Mouse (Mus musculus) c-Kit-negative CD71-positive TER-119-positive erythroid progenitor cells, embryonic 14.5 days (primary cell): ENCODE data around the gene Cdc34.
A peak's percentile ranks its signal among the peaks of the same experiment; 100 is the strongest.
"Not testable (repeated sequence)": the region's sequence is repeated elsewhere in the genome, so short reads cannot be mapped to it uniquely, and the experiment has no call there.

Source experiments
- DNase-seq: peaks from one replicate; pipeline ENCODE4 v3.0.0-alpha.2; 2013; ENCODE audit warnings: low read depth, low spot score

Cdc34 gene

DNA sequence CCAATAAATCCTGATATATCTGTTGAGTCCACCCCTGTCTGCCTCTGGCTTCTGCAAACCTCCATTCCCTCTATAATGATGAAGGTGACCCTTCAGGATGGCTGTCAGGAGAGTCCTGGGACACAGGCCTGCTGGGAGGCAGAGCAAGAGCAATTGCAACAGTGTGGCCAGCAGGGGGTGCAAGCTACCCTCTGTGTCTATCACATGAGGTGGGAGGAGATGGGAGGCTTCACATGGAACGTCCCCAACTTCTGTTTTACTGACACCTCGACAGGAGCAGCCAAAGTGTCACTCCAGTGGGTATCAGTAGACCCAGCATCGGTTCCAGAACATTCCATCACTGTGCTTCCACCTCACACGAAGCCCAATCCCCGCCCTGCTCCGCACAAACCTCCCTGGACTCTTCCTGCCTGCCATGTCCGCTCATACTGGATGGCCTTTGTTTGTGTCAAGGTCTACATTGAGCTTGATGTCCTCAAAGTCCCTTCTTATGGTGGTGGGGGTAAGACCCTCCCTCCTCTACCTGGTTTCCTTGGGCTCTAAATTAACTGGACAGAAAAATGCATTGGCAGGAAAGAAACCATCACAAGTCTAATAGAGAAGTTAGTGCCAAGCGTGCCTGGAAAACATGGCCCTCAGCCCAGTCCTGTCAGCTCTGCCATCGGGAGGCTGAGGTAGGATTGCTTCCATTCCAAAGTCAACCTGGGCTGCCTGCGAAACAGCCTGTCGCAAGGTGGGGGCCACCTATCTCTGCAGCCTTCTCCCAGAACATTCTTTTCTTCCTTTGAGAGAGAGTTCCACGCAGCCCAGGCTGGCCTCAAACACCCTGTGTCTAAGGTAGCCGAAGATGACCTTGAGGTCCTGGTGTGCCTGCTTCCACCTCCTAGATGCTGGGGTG lies 13.5 kb downstream of the Cdc34 start:
- peak; percentile 66 for DNase-seq

DNA sequence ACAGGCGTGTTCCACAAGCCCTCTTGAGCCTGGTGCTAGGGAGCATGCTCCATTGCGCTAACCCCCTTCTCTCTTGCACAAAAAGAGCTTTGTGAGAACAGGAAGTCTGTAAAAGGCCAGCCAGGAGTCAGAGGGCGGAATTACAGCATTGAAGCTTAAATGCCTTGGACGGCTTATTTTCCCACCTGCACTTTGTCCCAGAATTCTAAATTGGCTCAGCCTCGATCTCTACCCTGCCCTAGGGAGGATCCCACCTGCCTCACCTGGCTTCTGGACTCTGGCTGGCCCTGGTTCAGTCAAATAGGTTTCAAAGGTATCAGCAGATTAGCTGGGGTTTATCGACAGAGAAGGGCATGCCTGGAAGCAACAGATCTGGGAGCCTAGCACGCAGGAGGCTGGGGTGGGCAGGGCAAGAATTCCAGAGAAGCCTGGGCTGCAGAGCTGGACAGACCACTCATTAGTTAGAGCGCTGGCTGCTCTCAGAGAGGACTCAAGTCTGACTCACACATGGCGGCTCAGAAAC lies 14.2 kb downstream of the Cdc34 start:
- DNase-seq, result no peak

DNA sequence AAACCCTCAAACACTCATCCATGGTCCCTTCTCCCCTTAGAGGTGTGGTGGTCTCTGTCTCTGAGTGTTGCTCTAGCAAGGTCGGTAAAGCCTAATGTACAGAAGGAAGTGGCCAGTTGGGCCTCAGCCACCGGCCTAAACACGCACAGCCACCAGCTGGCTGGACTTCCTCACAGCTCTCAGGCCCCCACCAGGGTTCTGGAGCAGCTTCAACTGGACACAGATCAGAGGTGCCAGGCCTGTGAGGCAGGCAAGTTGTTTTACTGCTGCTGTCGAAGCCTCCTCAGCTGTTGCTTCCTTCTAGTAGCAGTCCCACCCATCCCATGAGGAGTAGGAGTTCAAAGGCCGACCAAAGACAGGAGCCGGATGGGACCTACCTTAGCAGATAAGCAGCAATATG lies 15.9 kb downstream of the Cdc34 start:
- DNase-seq, result no peak

DNA sequence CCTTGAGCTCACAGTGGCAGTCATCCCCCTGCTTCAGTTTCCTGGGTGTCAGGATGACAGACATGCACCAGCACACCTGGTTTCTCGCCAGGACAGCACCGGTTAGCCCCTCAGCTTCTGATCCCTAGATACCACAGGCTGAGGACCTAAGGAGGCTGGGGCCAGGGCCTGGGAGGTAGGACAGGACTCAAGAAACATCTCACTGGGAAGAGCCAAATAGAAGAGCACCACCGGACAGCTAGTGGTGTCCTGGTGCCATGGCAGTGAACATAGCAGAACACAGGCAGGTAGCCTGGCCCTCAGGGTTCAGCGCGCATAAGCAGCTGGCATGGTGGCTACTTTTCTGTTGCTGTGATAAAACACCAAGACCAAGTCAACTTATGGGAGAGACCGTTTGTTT lies 16.5 kb downstream of the Cdc34 start:
- no peak for DNase-seq

DNA sequence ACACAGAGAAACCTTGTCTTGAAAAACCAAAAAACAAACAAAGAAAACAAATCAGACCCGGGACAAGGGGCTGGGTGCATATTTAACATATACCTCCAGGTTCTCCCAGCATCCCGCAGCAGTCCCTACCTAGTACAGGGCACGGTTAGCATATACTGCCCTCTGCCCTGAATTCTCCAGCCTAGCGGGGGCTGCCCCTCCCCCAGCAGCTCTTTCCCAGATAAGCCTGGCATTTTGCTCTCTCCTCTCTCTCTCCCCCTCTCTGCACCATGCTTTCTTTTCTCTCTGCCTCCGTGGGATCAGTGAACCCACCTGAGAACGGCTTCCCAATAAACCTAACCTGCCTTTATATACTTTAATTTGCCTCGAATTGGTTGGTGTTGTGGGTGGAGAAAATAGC lies 18.7 kb downstream of the Cdc34 start:
- no peak for DNase-seq

DNA sequence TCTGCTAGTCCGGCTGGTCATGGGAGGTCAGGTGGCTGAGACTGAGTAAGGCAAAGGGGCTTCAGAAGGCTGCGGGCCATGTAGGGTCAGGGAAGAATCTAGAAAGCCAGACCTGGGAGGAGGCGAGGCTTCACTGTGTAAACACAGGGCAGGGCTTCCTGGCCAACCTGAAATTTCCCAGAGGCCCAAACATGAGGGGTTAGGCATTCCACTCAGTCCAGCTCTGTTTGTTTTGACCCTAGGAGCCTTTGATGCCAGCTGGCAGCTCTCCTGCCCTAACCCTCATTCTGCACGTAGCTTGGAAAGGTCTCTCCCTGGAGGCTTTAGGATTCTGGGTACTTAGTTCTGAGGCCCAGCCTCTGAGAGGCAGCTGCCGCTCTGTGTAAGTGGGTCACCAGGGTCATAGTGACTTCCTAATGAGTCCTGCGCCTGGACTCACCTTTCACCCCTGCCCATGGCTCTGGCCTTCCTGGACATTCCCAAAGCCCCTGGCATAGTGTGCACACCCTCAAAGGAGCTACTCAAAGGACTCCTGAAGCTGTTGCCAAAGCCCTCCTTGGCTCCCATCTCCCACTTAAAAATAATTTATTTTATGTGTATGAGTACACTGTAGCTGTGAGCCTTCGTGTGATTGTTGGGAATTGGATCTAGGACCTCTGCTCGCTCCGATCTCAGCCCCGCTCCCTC lies 19.6 kb downstream of the Cdc34 start:
- DNase-seq, result no peak

DNA sequence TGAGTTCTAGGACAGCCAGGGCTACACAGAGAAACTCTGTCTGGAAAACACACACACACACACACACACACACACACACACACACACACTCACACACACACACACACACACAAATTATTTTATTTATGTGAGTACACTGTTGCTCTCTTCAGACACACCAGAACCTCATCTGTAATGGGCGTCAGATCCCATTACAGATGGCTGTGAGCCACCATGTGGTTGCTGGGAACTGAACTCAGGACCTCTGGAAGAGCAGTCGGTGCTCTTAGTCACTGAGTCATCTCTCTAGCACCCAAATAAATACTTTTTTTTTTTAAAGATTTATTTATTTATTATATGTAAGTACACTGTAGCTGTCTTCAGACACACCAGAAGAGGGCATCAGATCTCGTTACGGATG lies 21.0 kb downstream of the Cdc34 start:
- not testable (repeated sequence) for DNase-seq

DNA sequence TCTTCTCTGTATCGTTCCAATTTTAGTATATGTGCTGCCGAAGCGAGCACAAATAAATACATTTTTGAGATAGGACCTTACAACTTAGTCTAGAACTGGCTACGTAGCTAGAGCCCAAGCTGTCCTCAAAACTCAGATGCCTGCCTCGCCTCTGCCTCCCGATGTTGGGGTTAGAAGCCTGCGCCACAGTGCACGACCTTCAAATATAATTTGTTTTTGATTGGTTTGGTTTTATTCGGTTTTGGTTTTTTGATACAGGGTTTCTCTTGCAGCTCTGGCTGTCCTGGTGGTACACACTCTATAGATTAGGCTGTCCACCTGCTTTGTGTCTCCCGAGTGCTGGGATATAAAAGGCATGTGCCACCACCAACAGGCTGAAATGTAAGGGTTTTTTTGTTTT lies 21.5 kb downstream of the Cdc34 start:
- DNase-seq, result no peak

DNA sequence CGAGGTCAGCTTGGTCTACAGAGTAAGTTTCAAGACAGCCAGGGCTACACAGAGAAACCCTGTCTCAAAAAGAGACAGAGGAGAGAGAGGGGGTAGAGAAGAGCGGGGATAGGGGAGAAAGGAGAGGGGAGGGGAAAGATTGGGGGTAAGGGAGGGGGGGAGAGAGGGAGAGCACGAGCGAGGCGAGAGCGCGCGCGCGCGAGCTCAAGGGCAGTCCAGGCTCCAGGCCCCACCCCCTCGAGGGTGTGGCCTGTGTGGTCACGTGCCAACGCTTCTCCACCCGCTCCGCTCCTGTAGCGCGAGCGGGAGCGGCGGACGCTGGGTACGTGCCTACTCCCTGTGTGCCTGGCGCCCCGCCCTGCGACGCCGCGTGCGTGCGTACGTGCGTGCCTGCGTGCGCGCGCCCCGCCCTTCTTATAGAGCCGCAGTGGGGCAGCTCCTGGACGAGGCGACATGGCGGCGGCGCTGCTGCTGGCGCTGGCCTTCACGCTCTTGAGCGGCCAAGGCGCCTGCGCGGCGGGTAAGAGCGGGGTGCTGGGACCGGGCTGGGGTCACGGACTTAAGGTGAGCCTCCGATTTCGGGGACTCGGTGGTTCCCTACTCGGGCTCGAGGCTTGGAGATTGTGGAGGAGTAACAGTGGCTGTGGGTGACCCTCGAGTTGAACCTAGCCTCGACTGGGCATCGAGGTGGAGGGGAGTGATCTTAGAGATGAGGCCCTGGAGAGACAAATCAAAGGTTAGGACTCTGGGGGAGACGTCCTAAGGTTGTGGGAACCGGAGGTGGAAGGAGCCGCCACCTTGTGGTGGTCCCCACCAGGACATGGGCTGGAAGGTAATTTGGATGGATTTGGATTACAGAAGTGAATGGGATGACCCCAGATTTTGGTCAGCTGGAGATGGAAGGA lies 22.3 kb downstream of the Cdc34 start, which contains the start of gene Bsg:
Gene Bsg, plus strand, starts transcription at position 427 of the 905 bp plus-strand sequence.
- DNase-seq, result peak; percentile 98

DNA sequence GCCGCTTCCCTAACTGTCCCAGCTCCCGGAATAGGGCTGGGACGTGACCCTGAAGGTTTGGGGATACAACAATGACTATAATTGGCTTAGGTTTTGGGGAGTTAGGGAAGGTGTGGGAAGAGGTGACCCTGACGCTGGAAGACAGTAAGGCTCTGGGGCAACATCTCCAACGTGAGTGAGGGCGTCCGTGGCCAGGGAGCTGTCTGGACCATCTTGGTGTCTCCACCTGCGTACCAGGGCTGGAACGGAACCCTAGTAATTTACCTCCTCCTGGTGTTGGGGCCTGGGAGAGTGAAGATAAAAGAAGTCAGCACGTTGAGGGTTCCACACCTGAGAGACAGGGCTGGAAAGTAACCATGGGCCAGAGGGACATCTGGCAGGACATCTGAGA lies 23.0 kb downstream of the Cdc34 start:
- DNase-seq, result no peak

DNA sequence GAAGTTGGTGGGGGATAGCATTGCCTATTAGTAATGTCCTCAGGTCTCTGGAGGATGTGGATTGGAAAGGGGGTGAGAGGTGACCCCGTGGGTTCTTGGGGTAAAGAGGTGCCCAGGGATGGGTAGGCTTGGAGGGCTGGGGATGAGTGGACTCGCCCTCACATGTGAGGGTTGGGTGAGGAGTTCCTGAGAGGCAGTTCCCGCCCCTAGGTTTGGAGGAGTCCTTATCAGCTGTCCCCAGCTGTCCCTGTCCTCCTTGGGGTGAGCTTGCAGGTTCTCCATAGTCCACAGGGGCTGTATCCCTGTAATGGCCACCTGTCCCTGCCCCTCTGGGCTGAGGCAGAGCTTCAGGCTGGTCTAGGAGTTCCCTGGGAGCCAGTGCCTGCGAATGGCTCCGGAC lies 24.0 kb downstream of the Cdc34 start:
- peak; percentile 86 for DNase-seq

DNA sequence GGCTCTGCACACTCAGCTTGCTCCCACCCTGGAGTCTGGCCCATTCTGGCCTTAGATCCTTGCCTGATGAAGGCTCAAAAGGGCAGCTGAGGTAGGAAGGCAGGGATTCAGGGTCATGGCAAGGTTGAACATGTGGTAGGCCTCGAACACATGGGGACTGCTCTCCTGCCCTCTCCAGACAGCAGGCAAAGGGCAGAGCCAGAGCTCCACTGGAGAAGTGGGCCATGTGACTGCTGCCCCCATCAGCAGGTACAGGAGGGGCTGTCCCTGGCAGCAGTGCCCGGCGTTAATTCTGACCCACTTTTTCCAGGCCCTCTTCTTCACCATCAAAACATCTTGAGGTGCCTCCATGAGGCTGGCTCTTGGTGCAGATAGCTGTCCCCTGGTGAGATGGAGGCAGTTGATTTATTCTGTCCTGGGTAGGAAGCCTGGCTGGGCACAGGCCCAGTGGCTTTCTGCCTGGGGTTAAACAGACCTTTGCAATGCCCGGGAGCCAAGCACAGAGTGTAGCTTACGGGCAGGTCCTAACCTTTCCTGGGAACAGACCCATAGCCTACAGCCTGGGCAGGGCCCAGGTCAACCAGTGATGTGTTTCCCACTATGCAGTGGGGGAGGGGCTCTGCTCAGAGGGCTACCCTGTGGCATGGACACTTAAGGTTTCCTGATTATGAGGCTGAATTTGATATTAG lies 24.6 kb downstream of the Cdc34 start:
- DNase-seq, result no peak

DNA sequence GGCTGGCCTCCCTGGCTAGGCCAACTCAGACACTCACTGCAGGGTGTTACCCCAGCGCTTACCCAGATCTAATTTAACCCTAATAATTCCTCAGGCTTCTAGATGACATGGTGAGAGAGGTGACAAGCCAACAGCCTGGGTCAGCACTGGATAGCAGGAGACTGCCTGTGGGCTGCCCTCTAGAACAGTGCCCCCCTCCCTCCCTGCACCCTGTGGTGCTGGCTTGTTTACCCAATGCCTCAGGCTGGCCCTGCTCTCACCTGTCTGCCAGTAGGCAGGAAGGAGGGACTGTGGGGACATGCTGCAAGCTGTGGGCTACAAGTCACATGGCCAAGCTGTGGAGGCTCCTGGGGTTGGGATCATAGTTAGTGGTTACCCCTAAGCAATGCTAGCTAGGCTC lies 25.2 kb downstream of the Cdc34 start:
- DNase-seq, result no peak

DNA sequence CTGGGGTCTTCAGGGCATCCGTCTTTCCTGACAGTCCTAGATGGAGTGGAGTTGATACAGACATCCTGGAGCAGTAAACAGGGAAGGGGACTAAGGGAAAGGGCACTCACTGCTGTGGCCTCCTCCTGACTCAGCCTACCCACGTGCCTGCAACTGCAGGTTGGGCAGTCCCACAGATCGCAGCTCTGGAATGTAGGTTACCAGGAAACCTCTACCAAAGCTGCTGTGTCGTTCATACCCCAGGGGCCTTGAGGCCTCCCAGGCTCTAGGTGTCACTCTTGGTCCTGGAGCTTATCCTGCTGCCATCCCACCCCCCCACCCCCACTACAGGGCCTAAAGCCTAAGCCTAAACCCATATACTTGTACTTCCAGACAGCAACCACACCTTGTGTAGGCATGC lies 25.8 kb downstream of the Cdc34 start:
- no peak for DNase-seq

DNA sequence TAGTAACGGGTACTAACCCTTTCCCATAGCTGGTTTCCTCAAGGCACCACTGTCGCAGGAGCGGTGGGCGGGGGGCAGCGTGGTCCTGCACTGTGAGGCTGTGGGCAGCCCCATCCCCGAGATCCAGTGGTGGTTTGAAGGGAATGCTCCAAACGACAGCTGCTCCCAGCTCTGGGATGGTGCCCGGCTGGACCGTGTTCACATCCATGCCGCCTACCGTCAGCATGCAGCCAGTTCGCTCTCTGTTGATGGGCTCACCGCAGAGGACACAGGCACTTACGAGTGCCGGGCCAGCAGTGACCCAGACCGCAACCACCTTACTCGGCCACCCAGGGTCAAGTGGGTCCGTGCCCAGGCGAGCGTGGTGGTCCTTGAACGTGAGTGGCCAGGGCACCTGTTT lies 26.7 kb downstream of the Cdc34 start:
- DNase-seq, result no peak

DNA sequence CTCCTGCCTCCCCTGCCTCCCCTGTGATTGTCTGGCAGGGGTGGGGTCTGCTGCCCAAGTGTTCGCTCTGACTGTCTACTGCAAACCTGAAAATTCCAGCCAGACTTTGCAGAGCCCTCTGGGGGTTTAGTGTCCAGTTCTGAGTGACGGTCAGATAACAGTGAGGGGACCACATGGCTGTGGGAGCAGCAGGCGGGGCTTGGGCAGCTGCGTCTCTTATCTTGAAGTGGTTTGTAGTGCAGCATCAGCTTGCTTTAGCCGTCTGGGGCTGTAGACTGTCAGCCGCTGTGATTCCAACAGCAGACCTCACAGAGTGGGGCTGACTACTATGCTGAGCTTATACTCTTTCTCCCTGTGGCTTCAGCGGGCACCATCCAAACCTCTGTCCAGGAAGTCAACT lies 27.3 kb downstream of the Cdc34 start:
- DNase-seq, result no peak

DNA sequence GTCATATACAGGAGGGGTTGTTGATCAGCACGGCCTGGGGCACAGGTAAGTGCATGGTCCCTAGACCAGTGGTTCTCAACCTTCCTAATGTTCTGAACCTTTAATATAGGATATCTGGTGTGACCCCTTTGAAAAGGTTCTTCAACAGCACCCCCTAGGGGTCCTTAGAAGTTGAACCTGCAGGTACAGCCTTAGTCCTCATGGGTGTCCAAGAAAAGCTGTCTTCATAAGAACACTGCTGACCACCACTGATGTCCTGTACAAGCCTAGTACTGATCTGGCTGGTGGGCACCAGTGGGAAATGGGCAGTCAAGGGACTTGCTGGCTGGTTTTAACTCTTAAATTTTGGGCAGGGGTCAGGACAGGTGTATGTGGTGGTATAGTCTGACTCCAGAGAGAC lies 30.0 kb downstream of the Cdc34 start:
- peak; percentile 57 for DNase-seq

DNA sequence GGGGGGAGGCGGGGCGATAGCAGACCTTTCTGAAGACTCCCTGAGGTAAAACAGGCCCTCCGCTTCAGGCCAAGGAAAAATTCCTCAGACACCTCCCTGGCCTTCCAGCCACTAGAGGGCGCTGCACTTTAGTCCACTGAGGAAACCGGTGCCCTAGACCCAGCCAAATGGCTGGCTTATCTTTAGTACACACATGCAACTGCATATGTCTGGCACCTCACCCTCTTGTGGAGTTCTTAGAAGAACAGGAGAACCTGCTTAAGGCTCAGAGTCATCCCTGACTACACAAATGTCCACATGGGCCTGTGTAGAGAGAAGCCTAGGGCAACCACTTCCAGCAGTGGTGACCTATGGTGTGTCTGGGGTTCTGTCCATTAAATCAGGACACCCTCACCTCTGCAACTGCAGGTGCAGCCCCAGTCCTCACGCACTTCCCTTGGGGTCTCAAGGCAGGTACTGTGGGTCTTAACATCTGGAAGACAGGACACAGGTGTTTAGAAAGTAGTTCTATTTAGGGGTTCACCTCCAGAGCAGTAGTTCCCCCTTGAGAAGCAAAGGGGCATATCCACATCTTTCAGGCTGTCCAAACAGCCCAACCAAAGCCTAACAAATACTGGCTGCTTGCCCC lies 30.6 kb downstream of the Cdc34 start:
- peak; percentile 98 for DNase-seq

DNA sequence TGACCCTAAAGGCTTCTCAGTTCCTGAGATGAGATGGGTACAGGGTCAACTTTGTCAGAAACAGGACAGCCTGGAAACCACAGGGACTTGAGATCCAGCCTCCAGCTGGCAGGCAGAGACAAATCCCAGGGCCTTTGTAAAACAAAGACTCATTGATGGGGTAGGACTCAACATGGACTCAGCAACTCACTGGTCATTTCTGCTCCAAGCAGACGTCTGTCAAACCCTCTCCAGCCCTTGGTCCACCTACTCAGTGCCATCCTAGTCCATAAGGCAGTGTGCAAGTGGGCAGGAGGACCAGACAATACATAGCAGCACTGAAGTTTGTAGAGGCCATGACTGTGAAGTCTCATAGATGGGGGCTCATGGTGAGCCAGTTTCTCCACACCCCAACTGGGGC lies 31.2 kb downstream of the Cdc34 start:
- DNase-seq, result no peak

DNA sequence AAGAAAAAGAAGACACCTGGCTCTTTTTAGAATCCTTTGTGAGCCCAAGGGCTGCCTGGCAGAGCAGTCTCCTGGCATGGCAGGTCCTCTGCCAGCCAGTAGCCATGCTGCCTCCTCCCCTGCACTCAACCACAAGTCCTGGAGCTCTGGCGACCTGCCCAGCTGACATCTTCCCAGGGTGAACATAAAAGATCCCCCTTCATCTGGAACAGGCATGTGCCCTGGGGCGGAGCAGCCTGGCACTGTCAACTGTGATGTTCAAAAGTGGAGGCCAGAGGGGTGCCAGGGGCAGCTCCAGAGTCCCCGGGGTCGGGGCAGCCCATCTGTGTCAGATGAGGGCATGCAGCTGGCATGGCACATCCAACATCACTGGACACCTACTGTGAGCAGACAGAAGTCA lies 33.0 kb downstream of the Cdc34 start:
- no peak for DNase-seq
